Mouse (Mus musculus) liver, embryonic 11.5 days (tissue): ENCODE data around the gene Nup62. TPM values are rescaled to one million over a fixed set of nuclear protein-coding genes. Genes with fewer than 3 reads are reported as not detected.

Experiments used
- ATAC-seq: fragments of 200-750 bp; cut with Nextera tagmentation; replicated peaks from 2 replicates; pipeline ENCODE4 v1.8.0; 2017; ENCODE audit warnings: moderate number of reproducible peaks, mild to moderate bottlenecking, moderate TSS enrichment, moderate library complexity; ENCODE audit not compliant: low FRiP score
- DNase-seq: peaks from one replicate; pipeline ENCODE4 v3.0.0-alpha.2; 2017; ENCODE audit warnings: low spot score
- H3K27ac ChIP-seq: fragments of 300-500 bp; sonication (generic); 2 replicates; pipeline ENCODE4 v1.5.1; 2014; ENCODE audit warnings: mild to moderate bottlenecking, low read depth, low read length, control low read depth
- H3K27me3 ChIP-seq: fragments of 300-500 bp; sonication (generic); replicated peaks from 2 replicates; pipeline ENCODE4 v1.6.1; 2014; ENCODE audit warnings: low read length, mixed read lengths; ENCODE audit not compliant: control insufficient read depth, insufficient read depth
- H3K36me3 ChIP-seq: fragments of 300-500 bp; sonication (generic); 2 replicates; pipeline ENCODE4 v1.6.1; 2014; ENCODE audit warnings: mild to moderate bottlenecking, low read length, moderate library complexity, mixed read lengths; ENCODE audit not compliant: control insufficient read depth, insufficient read depth
- H3K4me1 ChIP-seq: fragments of 300-500 bp; sonication (generic); replicated peaks from 2 replicates; pipeline ENCODE4 v1.6.1; 2014; ENCODE audit warnings: low read length, mixed read lengths; ENCODE audit not compliant: control insufficient read depth, insufficient read depth
- H3K4me2 ChIP-seq: fragments of 300-500 bp; sonication (generic); 2 replicates; pipeline ENCODE4 v1.6.1; 2014; ENCODE audit warnings: mild to moderate bottlenecking, control low read depth, moderate library complexity
- H3K4me3 ChIP-seq: fragments of 300-500 bp; sonication (generic); 2 replicates; pipeline ENCODE4 v1.5.1; 2014; ENCODE audit warnings: low read depth, low read length, control low read depth
- H3K9ac ChIP-seq: fragments of 300-500 bp; sonication (generic); 2 replicates; pipeline ENCODE4 v1.6.1; 2014; ENCODE audit warnings: low read depth, low read length, control low read depth
- H3K9me3 ChIP-seq: fragments of 300-500 bp; sonication (generic); 2 replicates; pipeline ENCODE4 v1.6.1; 2016; ENCODE audit warnings: low read length, inconsistent platforms, mixed read lengths; ENCODE audit not compliant: control insufficient read depth
- WGBS: fragments of 180-500 bp; shearing (Covaris S2); extraction: QIAGEN DNeasy Blood & Tissue Kit; methylation state at CpG from one replicate; pipeline ENCODE4 v1.1.7; 2014; 5-methylcytosine and 5-hydroxymethylcytosine counted together
- polyA plus RNA-seq: library from polyadenylated mRNA; unstranded; fragments of >200 nt; fragmentation: Nextera tagmentation; extraction: Ambion mirVana; gene quantifications from 2 replicates; pipeline ENCODE4 v1.2.1, GENCODE M21; 2014

The Nup62 gene
- polyA plus RNA-seq, 1 experiment from 2014 or later: 85.7 TPM

- Histone ChIP-seq H3K27me3 (no peaks in the 10 kb centered on the region), H3K27ac (no peak overlapping the region), H3K4me1 (peaks cover 67% of the 10 kb centered on the region), H3K36me3 (peaks cover 20% of the 10 kb centered on the region), H3K4me2 (no peak overlapping the region; the same call in 1 of the 2 replicates), H3K9me3 (no peaks in the 10 kb centered on the region), H3K4me3 (no peak overlapping the region), H3K9ac (no peak overlapping the region)
- DNase-seq: peak; percentile 28
- 70% methylated on average over 7 of the region's 7 CpGs for WGBS
- ATAC-seq: no peak
Observed at GRCm38 (mm10) chr7:44821666-44822448, 6.0 kb downstream of the Nup62 start.

GRCm38 (mm10) chr7:44823409-44823808 lies 7.5 kb downstream of the Nup62 start:
- no peaks in the 10 kb centered on the region for H3K27me3 ChIP-seq
- H3K4me2 ChIP-seq: no peak overlapping the region
- DNase-seq (no peak), ATAC-seq (no peak)
- H3K27ac ChIP-seq: no peak overlapping the region
- peaks cover 22% of the 10 kb centered on the region for H3K36me3 ChIP-seq
- H3K9me3 ChIP-seq: no peaks in the 10 kb centered on the region
- H3K4me3 ChIP-seq: no peak overlapping the region
- WGBS: 40% methylated on average over 7 of the region's 7 CpGs
- peaks cover 56% of the 10 kb centered on the region for H3K4me1 ChIP-seq
- no peak overlapping the region for H3K9ac ChIP-seq

GRCm38 (mm10) chr7:44824872-44825271 lies 9.0 kb downstream of the Nup62 start:
- H3K36me3 ChIP-seq: peaks cover 34% of the 10 kb centered on the region
- no peaks in the 10 kb centered on the region for H3K9me3 ChIP-seq

GRCm38 (mm10) chr7:44826771-44827170 lies 10.9 kb downstream of the Nup62 start:
- Histone ChIP-seq H3K4me2 (no peak overlapping the region), H3K36me3 (peaks cover 44% of the 10 kb centered on the region), H3K27me3 (no peaks in the 10 kb centered on the region), H3K27ac (no peak overlapping the region), H3K4me3 (no peak overlapping the region), H3K9ac (no peak overlapping the region), H3K9me3 (no peaks in the 10 kb centered on the region), H3K4me1 (peaks cover 24% of the 10 kb centered on the region)
- no peak for ATAC-seq
- no peak for DNase-seq
- WGBS: 85% methylated on average over 3 of the region's 3 CpGs

More at GRCm38 (mm10) chr7:44824872-44825271, 9.0 kb downstream of the Nup62 start:
- Histone ChIP-seq H3K4me2 (no peak overlapping the region), H3K27me3 (no peaks in the 10 kb centered on the region), H3K27ac (no peak overlapping the region), H3K4me3 (no peak overlapping the region), H3K4me1 (peaks cover 43% of the 10 kb centered on the region), H3K9ac (no peak overlapping the region)
- DNase-seq (peak; percentile 59), ATAC-seq (peak; percentile 51; the same call in 1 of the 2 replicates)
- 25% methylated on average over 3 of the region's 3 CpGs for WGBS

- WGBS: 88% methylated on average over 5 of the region's 5 CpGs
- ATAC-seq: no peak
- peaks cover 44% of the 10 kb centered on the region for H3K36me3 ChIP-seq
Observed at GRCm38 (mm10) chr7:44828706-44829105, 12.8 kb downstream of the Nup62 start.

GRCm38 (mm10) chr7:44832763-44833162 lies 16.9 kb downstream of the Nup62 start:
- H3K27me3 ChIP-seq: no peaks in the 10 kb centered on the region
- no peak overlapping the region for H3K4me3 ChIP-seq
- H3K4me2 ChIP-seq: no peak overlapping the region
- H3K27ac ChIP-seq: no peak overlapping the region
- H3K9ac ChIP-seq: no peak overlapping the region
- WGBS: 78% methylated on average over 4 of the region's 4 CpGs
- peaks cover 35% of the 10 kb centered on the region for H3K36me3 ChIP-seq
- DNase-seq (no peak), ATAC-seq (no peak)
- H3K4me1 ChIP-seq: no peaks in the 10 kb centered on the region
- H3K9me3 ChIP-seq: no peaks in the 10 kb centered on the region

More at GRCm38 (mm10) chr7:44828706-44829105, 12.8 kb downstream of the Nup62 start:
- no peak overlapping the region for H3K4me3 ChIP-seq
- H3K9ac ChIP-seq: no peak overlapping the region
- H3K4me1 ChIP-seq: peaks cover 9% of the 10 kb centered on the region
- H3K27ac ChIP-seq: no peak overlapping the region
- no peak for DNase-seq
- no peaks in the 10 kb centered on the region for H3K9me3 ChIP-seq
- H3K4me2 ChIP-seq: no peak overlapping the region
- H3K27me3 ChIP-seq: no peaks in the 10 kb centered on the region

GRCm38 (mm10) chr7:44835373-44836015 lies 19.6 kb downstream of the Nup62 start:
- Histone ChIP-seq H3K4me1 (peaks cover 14% of the 10 kb centered on the region), H3K4me2 (no peak overlapping the region), H3K27ac (no peak overlapping the region), H3K9me3 (no peaks in the 10 kb centered on the region), H3K36me3 (peaks cover 10% of the 10 kb centered on the region), H3K4me3 (no peak overlapping the region), H3K9ac (no peak overlapping the region), H3K27me3 (peaks cover 11% of the 10 kb centered on the region)
- DNase-seq (no peak), ATAC-seq (no peak)
- WGBS: 88% methylated on average over 1 of the region's 1 CpGs

GRCm38 (mm10) chr7:44836016-44836404 lies 20.1 kb downstream of the Nup62 start:
- Histone ChIP-seq H3K27ac (no peak overlapping the region), H3K4me3 (no peak overlapping the region), H3K27me3 (peaks cover 11% of the 10 kb centered on the region), H3K36me3 (peaks cover 8% of the 10 kb centered on the region), H3K9me3 (no peaks in the 10 kb centered on the region), H3K4me1 (peaks cover 14% of the 10 kb centered on the region), H3K9ac (no peak overlapping the region), H3K4me2 (no peak overlapping the region)
- DNase-seq: no peak
- 47% methylated on average over 3 of the region's 3 CpGs for WGBS
- no peak for ATAC-seq
